In the genomic region with DNA sequence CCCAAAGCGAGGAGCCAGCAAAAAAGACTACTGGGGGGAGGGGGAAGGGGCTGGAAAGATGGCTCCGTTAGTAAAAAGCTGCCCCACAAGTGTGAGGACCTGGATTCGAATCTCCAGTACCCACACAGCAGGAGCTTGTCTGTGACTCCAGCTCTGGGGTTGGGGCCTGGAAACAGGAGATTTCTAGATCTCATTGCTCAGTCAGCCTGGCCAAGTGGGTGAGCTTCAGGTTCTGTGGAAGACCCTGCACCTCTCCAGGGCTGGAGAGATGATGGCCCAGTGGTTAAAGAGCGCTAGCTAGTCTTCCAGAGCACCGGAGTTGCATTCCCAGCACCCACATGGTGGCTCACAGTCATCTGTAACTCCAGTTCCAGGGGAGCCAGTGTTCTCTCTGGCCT, we compare ENCODE assay signal across 15 mouse cellular contexts. TPM values are rescaled to one million over a fixed set of nuclear protein-coding genes. Genes with fewer than 3 reads are reported as not detected.
DNase-seq lines count a peak whose midpoint lies in the region; ATAC-seq and TF ChIP-seq lines count a peak whose summit lies in the region.
"Had no signal": no experiment of that assay in that cellular context is flagged by ENCODE, and none has a peak within 500 bp of the region (broad histone marks: within the 10 kb centered on the region; RNA-seq: fewer than 3 reads in every experiment).

No protein-coding gene starts in this region.

- H3K4me3 ChIP-seq in embryonic facial prominence, embryonic 13.5 days: no peak overlapping the region
- H3K4me3 ChIP-seq in embryonic facial prominence, embryonic 10.5 days: no peak overlapping the region
- H3K4me3 ChIP-seq in kidney, embryonic 15.5 days (replicated peaks): no peak overlapping the region
- no peak overlapping the region for H3K4me3 ChIP-seq in lung, postnatal 0 days (ENCODE audit: low read depth, low read length)
- H3K4me3 ChIP-seq in myocyte: no peak overlapping the region
- H3K4me3 ChIP-seq: hindbrain, embryonic 13.5 days; liver, embryonic 12.5 days had no signal

- peaks cover 24% of the 10 kb centered on the region for H3K4me1 ChIP-seq in embryonic facial prominence, embryonic 13.5 days
- peaks cover 17% of the 10 kb centered on the region for H3K4me1 ChIP-seq in embryonic facial prominence, embryonic 10.5 days
- H3K4me1 ChIP-seq in kidney, embryonic 15.5 days: peaks cover 26% of the 10 kb centered on the region
- H3K4me1 ChIP-seq in lung, postnatal 0 days (ENCODE audit: insufficient read depth, low read depth, low read length): peaks cover 14% of the 10 kb centered on the region; the same call in 1 of the 2 replicates

- no peak for ATAC-seq in embryonic facial prominence, embryonic 13.5 days (ENCODE audit: insufficient number of reproducible peaks, insufficient read depth, low FRiP score, low TSS enrichment, low read depth)
- no peak for ATAC-seq in kidney, embryonic 15.5 days (replicated peaks; ENCODE audit: low FRiP score)
- ATAC-seq in lung, postnatal 0 days: no peak
- ATAC-seq: activated CD4-positive, CD25-positive, alpha-beta regulatory T cell, adult 4 months; liver, embryonic 12.5 days had no signal

- TF ChIP-seq EP300 in lung, postnatal 0 days (IDR thresholded peaks at IDR 0.05): no peak

- H3K36me3 ChIP-seq in embryonic facial prominence, embryonic 13.5 days: no peaks in the 10 kb centered on the region
- H3K36me3 ChIP-seq in embryonic facial prominence, embryonic 10.5 days (replicated peaks): no peaks in the 10 kb centered on the region
- no peaks in the 10 kb centered on the region for H3K36me3 ChIP-seq in kidney, embryonic 15.5 days
- no peaks in the 10 kb centered on the region for H3K36me3 ChIP-seq in lung, postnatal 0 days (ENCODE audit: insufficient read depth, low read length)
- H3K36me3 ChIP-seq in myocyte (ENCODE audit: control insufficient read depth, insufficient read depth): no peaks in the 10 kb centered on the region
- H3K36me3 ChIP-seq: G1E; hindbrain, embryonic 13.5 days; liver, embryonic 12.5 days had no signal

- no peak overlapping the region for H3K9ac ChIP-seq in embryonic facial prominence, embryonic 13.5 days
- no peak overlapping the region for H3K9ac ChIP-seq in kidney, embryonic 15.5 days
- no peak overlapping the region for H3K9ac ChIP-seq in lung, postnatal 0 days (replicated peaks; ENCODE audit: low read depth)
- H3K9ac ChIP-seq: hindbrain, embryonic 13.5 days; liver, embryonic 12.5 days had no signal

- no peaks in the 10 kb centered on the region for H3K79me2 ChIP-seq in myocyte (ENCODE audit: control insufficient read depth, insufficient read depth)

- no peak for TF ChIP-seq POLR2A in myocyte (IDR thresholded peaks at IDR 0.05; ENCODE audit: insufficient read length, low read depth)

- WGBS in embryonic facial prominence, embryonic 13.5 days: 82% methylated on average over 5 of the region's 5 CpGs
- WGBS in embryonic facial prominence, embryonic 10.5 days: 87% methylated on average over 5 of the region's 5 CpGs
- 82% methylated on average over 5 of the region's 5 CpGs for WGBS in kidney, embryonic 15.5 days
- WGBS in lung, postnatal 0 days: 60% methylated on average over 5 of the region's 5 CpGs

- peak overlapping the region; percentile 2; the same call in 1 of the 2 replicates for H3K27ac ChIP-seq in embryonic facial prominence, embryonic 13.5 days
- no peak overlapping the region for H3K27ac ChIP-seq in embryonic facial prominence, embryonic 10.5 days (replicated peaks)
- 0 out of 2 replicates have a peak overlapping the region, but pooled peaks have one; percentile 41 for H3K27ac ChIP-seq in kidney, embryonic 15.5 days
- peak overlapping the region; percentile 75 for H3K27ac ChIP-seq in lung, postnatal 0 days (ENCODE audit: low read length)
- H3K27ac ChIP-seq: hindbrain, embryonic 13.5 days; liver, embryonic 12.5 days had no signal

- H3K4me2 ChIP-seq in embryonic facial prominence, embryonic 13.5 days: no peak overlapping the region
- no peak overlapping the region for H3K4me2 ChIP-seq in kidney, embryonic 15.5 days
- no peak overlapping the region for H3K4me2 ChIP-seq in lung, postnatal 0 days (replicated peaks; ENCODE audit: low read depth, low read length)
- peak overlapping the region; percentile 66 for H3K4me2 ChIP-seq in myocyte (ENCODE audit: low read depth)
- H3K4me2 ChIP-seq: hindbrain, embryonic 13.5 days; liver, embryonic 12.5 days had no signal

- H3K27me3 ChIP-seq in embryonic facial prominence, embryonic 13.5 days: no peaks in the 10 kb centered on the region
- H3K27me3 ChIP-seq in embryonic facial prominence, embryonic 10.5 days (replicated peaks; ENCODE audit: low read depth, poor library complexity, severe bottlenecking): no peaks in the 10 kb centered on the region; the same call in 1 of the 2 replicates
- H3K27me3 ChIP-seq in kidney, embryonic 15.5 days: no peaks in the 10 kb centered on the region
- H3K27me3 ChIP-seq in lung, postnatal 0 days (replicated peaks; ENCODE audit: insufficient read depth, low read length): no peaks in the 10 kb centered on the region
- H3K27me3 ChIP-seq in myocyte (ENCODE audit: control insufficient read depth, insufficient read depth, insufficient read length): no peaks in the 10 kb centered on the region
- H3K27me3 ChIP-seq: hindbrain, embryonic 13.5 days had no signal

- no peaks in the 10 kb centered on the region for H3K9me3 ChIP-seq in embryonic facial prominence, embryonic 13.5 days
- H3K9me3 ChIP-seq in embryonic facial prominence, embryonic 10.5 days: no peaks in the 10 kb centered on the region
- no peaks in the 10 kb centered on the region for H3K9me3 ChIP-seq in kidney, embryonic 15.5 days (replicated peaks)
- no peaks in the 10 kb centered on the region for H3K9me3 ChIP-seq in lung, postnatal 0 days (ENCODE audit: low read length)
- H3K9me3 ChIP-seq: G1E; hindbrain, embryonic 13.5 days; liver, embryonic 12.5 days had no signal

- no peak overlapping the region for H3ac ChIP-seq in myocyte (ENCODE audit: control insufficient read depth, insufficient read length)

- TF ChIP-seq CTCF in lung, postnatal 0 days (IDR thresholded peaks at IDR 0.05): no peak

- DNase-seq in embryonic facial prominence, embryonic 10.5 days (ENCODE audit: low spot score): no peak
- DNase-seq in kidney, postnatal 4 days: no peak
- DNase-seq in lung, postnatal 0 days (ENCODE audit: low spot score): no peak
- DNase-seq in lung, postnatal 36 days: no peak
- no peak for DNase-seq in right cerebral cortex, postnatal 10 days (ENCODE audit: low spot score in 2 of 2)
- DNase-seq: cerebellum, adult 9-11 months; retina, postnatal 1 day; right cerebral cortex, postnatal 4 days had no signal

TF ChIP-seq in myocyte, 11 proteins besides CTCF, POLR2A, EP300 and RAD21:
- TF ChIP-seq TCF12 (IDR thresholded peaks at IDR 0.05; ENCODE audit: insufficient read depth, poor library complexity, severe bottlenecking): no peak
- TF ChIP-seq TCF3 (IDR thresholded peaks at IDR 0.05; ENCODE audit: insufficient read length, low read depth): no peak
- TF ChIP-seq MYOD1 (IDR thresholded peaks at IDR 0.05; ENCODE audit: control insufficient read depth in 1 of 3, insufficient read length in 2 of 3, low read depth in 2 of 3): no peak
- TF ChIP-seq CEBPB (IDR thresholded peaks at IDR 0.05; ENCODE audit: insufficient read depth, poor library complexity, severe bottlenecking): no peak

RNA-seq across cellular contexts. Expression of a gene that starts 25.6 kb away (rescaled TPM):
- polyA plus RNA-seq in embryonic facial prominence, embryonic 13.5 days (2015; fragmentation: Nextera tagmentation; extraction: Ambion mirVana): 4.4 and 5.5 TPM in 2 replicates
- polyA plus RNA-seq in embryonic facial prominence, embryonic 10.5 days (2016; fragmentation: Nextera tagmentation; extraction: Ambion mirVana): 3.1 and 3.2 TPM in 2 replicates
- polyA plus RNA-seq in kidney, embryonic 15.5 days (2015; fragmentation: Nextera tagmentation; extraction: Ambion mirVana): 4.3 and 4.9 TPM in 2 replicates
- 2.6 and 4.0 TPM in 2 replicates for polyA plus RNA-seq in lung, postnatal 0 days (2015; fragmentation: Nextera tagmentation; extraction: Ambion mirVana)
- 12.9 TPM for polyA plus RNA-seq in myocyte (2012; fragmentation: generic; extraction: Trizol)
